Mouse (Mus musculus) kidney, embryonic 14.5 days (tissue): ENCODE measurements around the gene Ly6g5c. TPM values are rescaled to one million over a fixed set of nuclear protein-coding genes. Genes with fewer than 3 reads are reported as not detected.

Experiments used
- ATAC-seq: fragments of 200-750 bp; cut with Nextera tagmentation; 2 replicates; pipeline ENCODE4 v1.8.0; 2017; ENCODE audit warnings: moderate number of reproducible peaks, mild to moderate bottlenecking, moderate TSS enrichment, moderate library complexity; ENCODE audit not compliant: low FRiP score, low TSS enrichment
- H3K27ac ChIP-seq: fragments of 300-500 bp; sonication (generic); 2 replicates; pipeline ENCODE4 v1.5.1; 2014; ENCODE audit warnings: low read depth, mild to moderate bottlenecking, low read length, moderate library complexity, mixed read lengths
- H3K27me3 ChIP-seq: fragments of 300-500 bp; sonication (generic); 2 replicates; pipeline ENCODE4 v1.6.1; 2014; ENCODE audit warnings: mild to moderate bottlenecking, low read length; ENCODE audit not compliant: control insufficient read depth, insufficient read depth
- H3K36me3 ChIP-seq: fragments of 300-500 bp; sonication (generic); 2 replicates; pipeline ENCODE4 v1.6.1; 2014; ENCODE audit warnings: low read length, mixed read lengths; ENCODE audit not compliant: control insufficient read depth, insufficient read depth
- H3K4me1 ChIP-seq: fragments of 300-500 bp; sonication (generic); 2 replicates; pipeline ENCODE4 v1.6.1; 2014; ENCODE audit warnings: low read length, mixed read lengths; ENCODE audit not compliant: control insufficient read depth, insufficient read depth
- H3K4me2 ChIP-seq: fragments of 300-500 bp; sonication (generic); replicated peaks from 2 replicates; pipeline ENCODE4 v1.6.1; 2014; ENCODE audit warnings: low read depth, mild to moderate bottlenecking, low read length
- H3K4me3 ChIP-seq: fragments of 300-500 bp; sonication (generic); 2 replicates; pipeline ENCODE4 v1.5.1; 2014; ENCODE audit warnings: mild to moderate bottlenecking, low read length
- H3K9ac ChIP-seq: fragments of 300-500 bp; sonication (generic); 2 replicates; pipeline ENCODE4 v1.6.1; 2014; ENCODE audit warnings: low read depth, mild to moderate bottlenecking, low read length, moderate library complexity
- H3K9me3 ChIP-seq: fragments of 300-500 bp; sonication (generic); 2 replicates; pipeline ENCODE4 v1.6.1; 2016; ENCODE audit warnings: low read length; ENCODE audit not compliant: control insufficient read depth
- WGBS: fragments of 180-500 bp; shearing (Covaris S2); extraction: QIAGEN DNeasy Blood & Tissue Kit; methylation state at CpG from one replicate; pipeline ENCODE4 v1.1.7; 2014; 5-methylcytosine and 5-hydroxymethylcytosine counted together
- polyA plus RNA-seq: library from polyadenylated mRNA; unstranded; fragments of >200 nt; fragmentation: Nextera tagmentation; extraction: Ambion mirVana; gene quantifications from 2 replicates; pipeline ENCODE4 v1.2.1, GENCODE M21; 2014

The Ly6g5c gene
- polyA plus RNA-seq, 1 experiment from 2014 or later, result not detected

DNA sequence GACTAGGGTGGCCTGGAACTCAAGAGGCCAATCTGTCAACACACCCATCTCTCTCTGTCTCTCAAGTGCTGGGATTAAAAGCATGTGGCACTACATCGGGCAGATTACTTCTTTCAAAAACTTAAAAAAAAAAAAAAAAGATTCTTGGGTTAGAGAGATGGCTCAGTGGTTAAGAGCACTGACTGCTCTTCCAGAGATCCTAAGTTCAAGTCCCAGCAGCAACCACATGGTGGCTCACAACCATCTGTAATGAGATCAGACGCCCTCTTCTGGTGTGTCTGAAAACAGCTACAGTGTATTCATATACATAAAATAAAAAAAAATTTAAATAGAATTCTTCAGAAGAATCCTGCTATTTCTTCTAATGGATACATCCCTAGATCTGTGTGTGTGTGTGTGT lies 19.9 kb upstream of the Ly6g5c start:
- Histone ChIP-seq H3K27me3 (no peaks in the 10 kb centered on the region), H3K4me2 (no peak overlapping the region), H3K4me3 (no peak overlapping the region), H3K9ac (no peak overlapping the region), H3K27ac (no peak overlapping the region), H3K4me1 (peaks cover 12% of the 10 kb centered on the region), H3K9me3 (no peaks in the 10 kb centered on the region), H3K36me3 (peaks cover 15% of the 10 kb centered on the region)
- 61% methylated on average over 2 of the region's 2 CpGs for WGBS
- ATAC-seq, result no peak

DNA sequence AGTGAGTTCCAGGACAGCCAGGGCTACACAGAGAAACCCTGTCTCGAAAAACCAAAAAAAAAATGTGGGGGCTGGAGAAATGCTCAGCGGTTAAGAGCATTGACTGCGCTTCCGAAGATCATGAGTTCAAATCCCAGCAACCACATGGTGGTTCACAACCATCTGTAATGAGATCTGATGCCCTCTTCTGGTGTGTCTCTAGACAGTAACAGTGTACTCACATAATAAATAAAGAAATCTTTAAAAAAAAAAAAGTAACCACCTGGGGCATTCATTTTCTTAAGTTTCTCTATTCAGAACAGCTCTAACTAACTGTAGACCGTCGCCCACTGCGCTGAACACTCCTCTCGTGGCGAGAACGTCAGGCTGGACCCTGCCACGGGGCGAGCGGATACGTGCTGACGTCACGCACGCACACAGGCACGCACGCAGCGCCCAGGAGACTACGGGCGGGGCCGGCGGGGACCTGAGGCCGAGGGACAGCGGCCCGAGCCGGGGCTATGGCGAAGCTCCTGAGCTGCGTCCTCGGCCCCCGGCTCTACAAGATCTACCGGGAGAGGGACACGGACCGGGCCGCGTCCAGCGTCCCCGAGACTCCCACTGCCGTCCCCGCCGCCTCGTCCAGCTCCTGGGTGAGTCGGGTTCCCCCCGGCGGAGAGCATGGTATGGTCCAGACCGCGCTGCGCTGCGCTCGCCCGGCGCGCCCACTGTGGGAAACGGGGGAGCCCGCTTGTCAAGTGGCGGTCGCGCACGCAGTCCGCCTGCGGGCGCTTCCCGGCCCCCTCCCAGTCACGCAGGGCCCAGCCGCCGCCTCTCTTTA lies 19.0 kb upstream of the Ly6g5c start, which contains the start of gene Abhd16a:
Abhd16a (plus strand) TSS at position 439 of the 820 bp plus-strand sequence.
- 4% methylated on average over 53 of the region's 67 CpGs for WGBS
- Histone ChIP-seq H3K4me3 (peak within 1 kb of the TSS; percentile 64), H3K9me3 (no peaks in the 10 kb centered on the region), H3K27me3 (no peaks in the 10 kb centered on the region), H3K9ac (peak within 1 kb of the TSS; percentile 86), H3K36me3 (peaks cover 20% of the 10 kb centered on the region), H3K27ac (peak within 1 kb of the TSS; percentile 95), H3K4me1 (peaks cover 12% of the 10 kb centered on the region), H3K4me2 (peak within 1 kb of the TSS; percentile 67)
- peak; percentile 98 for ATAC-seq

DNA sequence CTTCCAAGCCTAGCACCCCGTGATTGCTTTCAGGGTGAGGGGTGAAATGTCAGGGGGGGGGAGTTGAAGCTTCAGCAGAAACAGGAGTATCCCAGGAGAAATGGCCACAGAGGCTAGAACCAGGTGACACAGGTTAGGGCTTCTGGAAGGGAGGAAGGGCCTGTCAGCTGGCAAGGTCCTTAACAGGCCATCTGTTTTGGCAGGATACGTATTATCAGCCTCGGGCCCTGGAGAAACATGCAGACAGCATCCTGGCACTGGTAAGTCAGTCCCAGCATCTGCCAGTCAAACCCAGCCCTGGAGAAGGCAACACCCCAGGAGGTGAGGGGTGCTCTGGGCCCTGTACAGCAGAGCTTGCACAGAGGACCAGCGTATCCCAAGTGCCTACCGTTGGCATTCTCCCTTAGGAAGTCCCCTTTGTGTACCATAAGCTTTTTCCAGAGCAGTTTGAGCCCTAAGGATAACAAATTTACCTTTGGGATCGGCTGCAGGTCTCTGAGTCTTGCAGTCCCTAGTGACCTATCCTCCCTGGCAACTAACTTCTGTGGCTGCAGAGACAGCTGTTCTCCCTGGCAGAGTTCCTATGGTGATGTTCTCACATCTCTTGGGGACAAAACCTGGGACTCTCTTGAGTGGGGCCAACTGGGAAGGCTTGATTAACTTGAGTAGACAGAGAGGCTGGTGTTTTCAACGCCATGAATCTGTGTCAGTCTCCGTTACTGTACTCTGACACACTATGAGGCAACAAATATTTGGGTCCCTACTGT lies 17.7 kb upstream of the Ly6g5c start:
- WGBS, result 67% methylated on average over 8 of the region's 8 CpGs
- no peaks in the 10 kb centered on the region for H3K9me3 ChIP-seq
- peaks cover 12% of the 10 kb centered on the region for H3K4me1 ChIP-seq
- peak overlapping the region; percentile 67 for H3K4me2 ChIP-seq
- no peak for ATAC-seq
- H3K27ac ChIP-seq, result no peak overlapping the region
- peak overlapping the region; percentile 64 for H3K4me3 ChIP-seq
- no peaks in the 10 kb centered on the region for H3K27me3 ChIP-seq
- H3K36me3 ChIP-seq, result peaks cover 26% of the 10 kb centered on the region
- peak overlapping the region; percentile 86; the same call in 1 of the 2 replicates for H3K9ac ChIP-seq

DNA sequence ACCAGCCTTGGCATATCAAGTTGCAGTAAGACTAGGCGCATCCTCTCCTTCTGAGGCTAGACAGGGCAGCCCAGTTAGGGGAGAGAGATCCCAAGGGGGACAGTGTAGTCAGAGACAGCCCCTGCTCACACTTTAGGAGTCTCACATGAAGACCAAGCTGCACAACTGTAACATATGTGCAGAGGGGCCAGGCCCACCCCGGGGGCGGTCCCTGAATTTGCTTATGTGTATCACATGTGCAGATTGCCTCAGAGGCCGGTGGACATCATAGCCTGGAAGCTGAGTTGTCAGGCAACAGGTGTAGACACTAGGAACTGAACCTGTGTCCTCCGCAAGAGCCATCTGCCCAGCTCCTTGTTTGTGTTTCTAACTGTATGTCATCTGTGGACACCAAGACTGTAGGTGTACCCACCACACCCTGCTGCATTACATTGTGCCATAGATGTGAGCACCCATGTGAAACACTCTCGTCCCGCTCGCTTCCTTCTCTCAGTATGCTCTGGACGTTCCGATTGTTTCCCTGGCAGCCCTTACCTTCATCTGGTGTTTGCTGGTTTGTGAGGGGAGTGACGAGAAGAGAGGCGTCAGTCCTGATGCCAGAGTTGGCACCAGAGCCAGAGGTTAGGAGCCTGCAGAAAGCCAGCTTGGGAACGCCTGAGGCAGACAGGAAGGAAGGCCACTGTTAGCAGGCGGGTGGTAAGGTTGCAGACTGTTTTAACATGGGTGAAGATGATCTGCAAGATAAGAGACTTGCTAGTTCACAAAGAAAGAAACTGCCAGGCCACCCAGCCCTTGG lies 15.5 kb upstream of the Ly6g5c start:
- no peak overlapping the region for H3K27ac ChIP-seq
- peaks cover 44% of the 10 kb centered on the region for H3K36me3 ChIP-seq
- no peak overlapping the region for H3K4me2 ChIP-seq
- no peak for ATAC-seq
- no peaks in the 10 kb centered on the region for H3K27me3 ChIP-seq
- H3K9ac ChIP-seq, result no peak overlapping the region
- peaks cover 15% of the 10 kb centered on the region for H3K4me1 ChIP-seq
- H3K9me3 ChIP-seq, result no peaks in the 10 kb centered on the region
- H3K4me3 ChIP-seq, result no peak overlapping the region
- 83% methylated on average over 14 of the region's 14 CpGs for WGBS

DNA sequence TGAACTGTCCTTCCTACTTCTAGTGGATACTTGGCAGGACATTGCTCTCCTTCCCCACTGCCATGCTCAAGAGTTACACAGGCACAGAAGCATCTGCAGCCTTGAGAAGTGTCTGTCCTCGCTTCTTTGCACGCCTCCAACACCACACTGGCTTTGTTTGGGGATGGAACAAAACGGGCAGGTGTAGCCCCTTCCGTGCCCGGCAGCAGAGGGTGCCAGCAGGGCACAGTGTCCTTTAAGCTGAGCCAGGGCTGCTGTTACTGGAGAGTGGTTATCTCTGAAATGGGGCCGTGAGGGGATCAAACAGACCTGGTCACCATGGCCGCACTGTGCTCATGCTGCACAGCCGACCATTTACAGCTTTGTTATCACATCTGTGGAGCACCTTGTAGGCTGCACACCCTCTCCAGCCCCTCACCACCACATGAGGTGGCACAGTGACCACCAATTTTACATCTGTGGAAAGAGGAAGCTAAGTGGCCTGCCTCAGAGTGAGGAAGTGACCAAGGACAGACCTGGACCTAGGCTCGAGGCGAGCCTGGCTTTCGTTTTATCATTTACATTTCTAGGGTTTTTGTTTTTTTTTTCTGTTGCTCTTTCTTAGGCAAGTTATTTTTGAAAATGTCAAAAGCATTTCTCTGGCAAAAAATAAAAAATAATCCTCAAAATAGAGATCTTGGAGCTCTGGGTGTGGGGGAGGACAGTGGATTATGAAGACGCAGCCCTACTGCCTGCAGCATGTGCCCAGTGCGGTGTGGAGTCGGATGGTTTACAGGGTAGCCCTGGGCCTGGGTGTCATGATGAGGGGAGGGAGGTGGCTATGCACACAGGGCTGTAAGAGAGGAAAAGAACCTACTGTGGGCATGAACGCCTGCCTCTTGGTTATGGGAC lies 13.4 kb upstream of the Ly6g5c start:
- no peak for ATAC-seq
- no peaks in the 10 kb centered on the region for H3K27me3 ChIP-seq
- WGBS, result 92% methylated on average over 15 of the region's 15 CpGs
- no peak overlapping the region for H3K9ac ChIP-seq
- H3K4me1 ChIP-seq, result peaks cover 14% of the 10 kb centered on the region
- peaks cover 63% of the 10 kb centered on the region for H3K36me3 ChIP-seq
- H3K4me2 ChIP-seq, result no peak overlapping the region
- no peak overlapping the region for H3K27ac ChIP-seq
- H3K9me3 ChIP-seq, result no peaks in the 10 kb centered on the region
- H3K4me3 ChIP-seq, result no peak overlapping the region

DNA sequence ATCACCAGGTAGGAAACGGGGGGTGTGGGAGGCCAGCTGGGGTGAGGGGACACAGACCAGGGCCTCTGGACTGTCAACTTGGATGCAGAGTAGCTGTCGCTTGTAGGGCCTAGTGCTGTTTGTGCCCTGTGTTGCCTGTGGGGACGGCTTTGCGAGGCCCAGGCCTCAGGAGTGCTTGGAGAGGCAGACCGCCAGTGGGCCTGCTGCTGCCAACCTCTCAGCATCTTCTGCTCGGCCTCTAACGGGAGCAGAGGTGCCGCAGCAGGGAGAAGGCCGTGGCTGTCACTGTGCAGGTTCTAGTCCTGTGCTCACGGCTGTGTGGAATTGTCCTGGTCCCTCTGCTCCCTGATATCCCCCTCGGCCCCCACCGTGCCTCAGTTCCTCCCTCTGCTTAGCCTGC lies 11.5 kb upstream of the Ly6g5c start:
- Histone ChIP-seq H3K4me2 (no peak overlapping the region), H3K27me3 (no peaks in the 10 kb centered on the region), H3K4me3 (no peak overlapping the region), H3K36me3 (peaks cover 77% of the 10 kb centered on the region), H3K9me3 (no peaks in the 10 kb centered on the region), H3K4me1 (0 out of 2 replicates have a peak, but pooled peaks cover 5% of the 10 kb centered on the region), H3K9ac (no peak overlapping the region), H3K27ac (no peak overlapping the region)
- ATAC-seq, result no peak
- 76% methylated on average over 12 of the region's 12 CpGs for WGBS

DNA sequence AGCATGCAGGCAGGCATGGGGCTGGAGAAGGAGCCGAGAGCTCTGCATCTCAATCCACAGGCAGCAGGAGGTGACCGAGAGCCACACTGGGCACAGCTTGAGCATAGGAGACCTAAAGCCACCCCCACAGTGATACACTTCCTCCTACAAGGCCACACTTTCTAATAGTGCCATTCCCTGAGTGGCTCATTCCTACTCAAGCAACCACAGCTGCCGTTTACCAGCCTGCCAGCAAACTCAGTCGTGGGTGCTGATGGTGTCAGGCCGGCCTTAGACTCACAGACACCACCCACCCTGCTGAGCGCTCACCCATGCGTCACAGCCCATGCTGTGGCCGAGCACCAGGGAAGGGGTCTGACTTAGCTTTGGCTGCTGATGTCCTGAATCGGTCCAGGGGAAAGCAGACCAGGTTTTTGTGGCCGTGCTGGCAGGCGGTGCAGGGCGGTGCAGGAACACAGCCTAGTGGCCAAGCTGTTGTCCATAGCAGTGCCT lies 10.9 kb upstream of the Ly6g5c start:
- Histone ChIP-seq H3K9me3 (no peaks in the 10 kb centered on the region), H3K36me3 (peaks cover 81% of the 10 kb centered on the region), H3K9ac (no peak overlapping the region), H3K27me3 (no peaks in the 10 kb centered on the region), H3K4me3 (no peak overlapping the region), H3K4me1 (0 out of 2 replicates have a peak, but pooled peaks cover 5% of the 10 kb centered on the region), H3K27ac (no peak overlapping the region), H3K4me2 (no peak overlapping the region)
- 79% methylated on average over 12 of the region's 12 CpGs for WGBS
- ATAC-seq, result no peak
